Mouse (Mus musculus) cortical plate, adult 2 months (tissue): Measurements from ENCODE around the gene Gm26938.

Experiments used
- CTCF ChIP-seq: fragments of 200-500 bp; IDR thresholded peaks from 2 replicates; pipeline ENCODE4 v1.5.1; 2011; ENCODE audit warnings: mild to moderate bottlenecking, control low read depth, low read length; ENCODE audit not compliant: insufficient read depth; ENCODE audit errors: extremely low read depth
- POLR2A ChIP-seq: fragments of 200-500 bp; IDR thresholded peaks from 2 replicates; pipeline ENCODE4 v1.6.1; 2011; ENCODE audit warnings: mild to moderate bottlenecking, low read length, control low read depth; ENCODE audit not compliant: insufficient read depth; ENCODE audit errors: extremely low read depth

- TF ChIP-seq POLR2A (no peak), CTCF (no peak)
Measured at GRCm38 (mm10) chr5:139797473-139798167, 28.6 kb downstream of the Gm26938 start.
